ENCODE assay signal across 26 mouse cellular contexts in the genomic region with DNA sequence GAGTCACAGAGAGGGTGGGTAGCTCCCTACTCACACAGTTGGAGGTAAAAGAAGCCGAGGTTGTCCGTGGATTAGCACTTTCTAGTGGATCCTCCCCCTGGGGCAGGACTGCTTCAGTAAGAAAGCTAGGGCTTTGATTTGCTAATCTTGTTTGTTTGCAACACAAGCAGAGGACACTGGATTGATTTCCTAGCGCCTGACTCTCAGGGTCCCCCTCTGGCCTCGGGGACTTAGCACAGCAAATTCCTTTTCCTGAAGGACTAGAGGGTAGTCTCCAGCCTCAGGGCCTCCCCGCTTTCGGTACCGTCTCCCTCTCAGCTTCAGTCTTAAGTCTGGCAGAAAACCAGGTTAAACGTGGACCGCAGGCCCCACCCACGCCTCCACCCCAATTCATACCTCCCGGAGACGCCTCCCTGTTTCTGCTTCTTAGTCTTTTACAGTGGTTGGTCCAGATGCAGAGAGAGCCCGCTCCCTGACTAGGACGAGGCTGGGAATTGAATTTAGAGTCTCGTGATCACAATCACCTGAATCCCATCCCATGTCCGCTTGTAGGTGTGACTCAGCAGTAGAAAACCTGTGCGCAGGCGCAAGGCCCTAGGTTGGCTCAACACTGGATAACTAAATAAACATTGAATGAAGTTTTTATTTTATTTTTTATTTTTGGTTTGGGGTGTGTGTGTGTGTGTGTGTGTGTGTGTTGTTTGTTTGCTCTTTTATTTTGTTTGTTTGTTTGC. TPM values are rescaled to one million over a fixed set of nuclear protein-coding genes. Genes with fewer than 3 reads are reported as not detected.
DNase-seq lines count a peak whose midpoint lies in the region; ATAC-seq lines count a peak whose summit lies in the region.
"Had no signal": no experiment of that assay in that cellular context is flagged by ENCODE, and none has a peak within 500 bp of the region (broad histone marks: within the 10 kb centered on the region; RNA-seq: fewer than 3 reads in every experiment).

No protein-coding gene starts in this region.

- peaks cover 51% of the 10 kb centered on the region for H3K27me3 ChIP-seq in embryonic facial prominence, embryonic 13.5 days
- peaks cover 85% of the 10 kb centered on the region for H3K27me3 ChIP-seq in embryonic facial prominence, embryonic 10.5 days (replicated peaks; ENCODE audit: low read depth, poor library complexity, severe bottlenecking)
- peaks cover 50% of the 10 kb centered on the region for H3K27me3 ChIP-seq in midbrain, embryonic 11.5 days (ENCODE audit: control insufficient read depth, insufficient read depth, low read length)
- peaks cover 58% of the 10 kb centered on the region for H3K27me3 ChIP-seq in midbrain, embryonic 15.5 days (replicated peaks)
- H3K27me3 ChIP-seq in embryonic facial prominence, embryonic 15.5 days, result peaks cover 29% of the 10 kb centered on the region

- H3K36me3 ChIP-seq in embryonic facial prominence, embryonic 13.5 days, result no peaks in the 10 kb centered on the region
- H3K36me3 ChIP-seq in embryonic facial prominence, embryonic 10.5 days (replicated peaks), result no peaks in the 10 kb centered on the region
- H3K36me3 ChIP-seq in midbrain, embryonic 11.5 days (ENCODE audit: control insufficient read depth, insufficient read depth, low read length), result no peaks in the 10 kb centered on the region
- H3K36me3 ChIP-seq in midbrain, embryonic 15.5 days (replicated peaks), result no peaks in the 10 kb centered on the region
- no peaks in the 10 kb centered on the region for H3K36me3 ChIP-seq in embryonic facial prominence, embryonic 15.5 days
- H3K36me3 ChIP-seq: heart, embryonic 13.5 days; limb, embryonic 12.5 days had no signal

- H3K27ac ChIP-seq in embryonic facial prominence, embryonic 13.5 days, result no peak overlapping the region
- H3K27ac ChIP-seq in embryonic facial prominence, embryonic 10.5 days (replicated peaks), result no peak overlapping the region
- no peak overlapping the region for H3K27ac ChIP-seq in midbrain, embryonic 11.5 days (ENCODE audit: low read depth, low read length)
- H3K27ac ChIP-seq in midbrain, embryonic 15.5 days, result no peak overlapping the region
- H3K27ac ChIP-seq in embryonic facial prominence, embryonic 15.5 days (replicated peaks), result no peak overlapping the region
- H3K27ac ChIP-seq: heart, embryonic 13.5 days; limb, embryonic 12.5 days; macrophage had no signal

- ATAC-seq in embryonic facial prominence, embryonic 13.5 days (ENCODE audit: insufficient number of reproducible peaks, insufficient read depth, low FRiP score, low TSS enrichment, low read depth), result no peak
- ATAC-seq in midbrain, embryonic 11.5 days (ENCODE audit: low FRiP score), result no peak
- ATAC-seq in midbrain, embryonic 15.5 days (replicated peaks), result no peak
- no peak for ATAC-seq in embryonic facial prominence, embryonic 15.5 days (ENCODE audit: insufficient number of reproducible peaks, low FRiP score, low TSS enrichment, low read depth)
- ATAC-seq: forebrain, embryonic 14.5 days; liver, postnatal 0 days; lung, postnatal 0 days had no signal

- H3K9ac ChIP-seq in embryonic facial prominence, embryonic 13.5 days, result no peak overlapping the region
- no peak overlapping the region for H3K9ac ChIP-seq in midbrain, embryonic 11.5 days (ENCODE audit: low read length)
- no peak overlapping the region for H3K9ac ChIP-seq in midbrain, embryonic 15.5 days
- no peak overlapping the region for H3K9ac ChIP-seq in embryonic facial prominence, embryonic 15.5 days
- H3K9ac ChIP-seq: heart, embryonic 13.5 days; limb, embryonic 12.5 days; liver, postnatal 0 days had no signal

- H3K9me3 ChIP-seq in embryonic facial prominence, embryonic 13.5 days, result no peaks in the 10 kb centered on the region
- peaks cover 4% of the 10 kb centered on the region for H3K9me3 ChIP-seq in embryonic facial prominence, embryonic 10.5 days
- peaks cover 3% of the 10 kb centered on the region; the same call in 1 of the 2 replicates for H3K9me3 ChIP-seq in midbrain, embryonic 11.5 days (ENCODE audit: control insufficient read depth, low read length)
- H3K9me3 ChIP-seq in midbrain, embryonic 15.5 days, result no peaks in the 10 kb centered on the region
- H3K9me3 ChIP-seq in embryonic facial prominence, embryonic 15.5 days (replicated peaks), result no peaks in the 10 kb centered on the region
- H3K9me3 ChIP-seq: heart, embryonic 13.5 days had no signal

- H3K4me3 ChIP-seq in embryonic facial prominence, embryonic 13.5 days, result no peak overlapping the region
- H3K4me3 ChIP-seq in embryonic facial prominence, embryonic 10.5 days, result no peak overlapping the region
- H3K4me3 ChIP-seq in midbrain, embryonic 11.5 days (ENCODE audit: low read depth, low read length), result no peak overlapping the region
- no peak overlapping the region for H3K4me3 ChIP-seq in midbrain, embryonic 15.5 days
- no peak overlapping the region for H3K4me3 ChIP-seq in embryonic facial prominence, embryonic 15.5 days (replicated peaks)
- H3K4me3 ChIP-seq: erythroblast, embryonic 14.5 days; heart, embryonic 13.5 days; limb, embryonic 12.5 days had no signal

- 17% methylated on average over 18 of the region's 18 CpGs for WGBS in embryonic facial prominence, embryonic 13.5 days
- WGBS in embryonic facial prominence, embryonic 10.5 days, result 12% methylated on average over 18 of the region's 18 CpGs
- WGBS in midbrain, embryonic 11.5 days, result 7% methylated on average over 18 of the region's 18 CpGs
- WGBS in midbrain, embryonic 15.5 days, result 13% methylated on average over 18 of the region's 18 CpGs
- 19% methylated on average over 18 of the region's 18 CpGs for WGBS in embryonic facial prominence, embryonic 15.5 days

- peak overlapping the region; percentile 5; the same call in 1 of the 2 replicates for H3K4me2 ChIP-seq in embryonic facial prominence, embryonic 13.5 days
- no peak overlapping the region for H3K4me2 ChIP-seq in midbrain, embryonic 11.5 days
- no peak overlapping the region for H3K4me2 ChIP-seq in midbrain, embryonic 15.5 days
- H3K4me2 ChIP-seq in embryonic facial prominence, embryonic 15.5 days (replicated peaks), result 0 out of 2 replicates have a peak overlapping the region, but pooled peaks have one; percentile 15
- H3K4me2 ChIP-seq: heart, embryonic 13.5 days; limb, embryonic 12.5 days; liver, embryonic 11.5 days had no signal

- no peak for DNase-seq in embryonic facial prominence, embryonic 10.5 days (ENCODE audit: low spot score)
- DNase-seq in midbrain, embryonic 11.5 days (ENCODE audit: low spot score, missing footprints), result peak; percentile 86
- peak; percentile 97 for DNase-seq in ES-CJ7 (ENCODE audit: low read depth, low spot score)
- no peak for DNase-seq in cerebellum, adult 9-10 months
- no peak for DNase-seq in gastrocnemius, postnatal 14 days
- DNase-seq: cerebellum, adult 8-10 months; heart, postnatal 14 days; kidney, adult 18-20 months; liver, postnatal 0 days; right cerebral cortex, adult 18-20 months; right cerebral cortex, postnatal 4 days; thymus, adult 18-20 months; thymus, postnatal 36 days had no signal

- peaks cover 12% of the 10 kb centered on the region; the same call in 1 of the 2 replicates for H3K4me1 ChIP-seq in embryonic facial prominence, embryonic 13.5 days
- H3K4me1 ChIP-seq in embryonic facial prominence, embryonic 10.5 days, result peaks cover 20% of the 10 kb centered on the region
- H3K4me1 ChIP-seq in midbrain, embryonic 11.5 days (ENCODE audit: control insufficient read depth, insufficient read depth, low read length), result no peaks in the 10 kb centered on the region
- peaks cover 9% of the 10 kb centered on the region for H3K4me1 ChIP-seq in midbrain, embryonic 15.5 days
- peaks cover 13% of the 10 kb centered on the region for H3K4me1 ChIP-seq in embryonic facial prominence, embryonic 15.5 days

- intact Hi-C loops in gastrocnemius, postnatal 14 days (cut with DNase I; ENCODE audit: low total_unique reads), result no loop called here

RNA-seq across cellular contexts. Expression of gene Tbx3, which starts 39.5 kb away (rescaled TPM):
- 63.4 and 67.0 TPM in 2 replicates for polyA plus RNA-seq in embryonic facial prominence, embryonic 13.5 days (2015; fragmentation: Nextera tagmentation; extraction: Ambion mirVana)
- polyA plus RNA-seq in embryonic facial prominence, embryonic 10.5 days (2016; fragmentation: Nextera tagmentation; extraction: Ambion mirVana), result 58.3 and 64.8 TPM in 2 replicates
- 1.3 and 1.4 TPM in 2 replicates for polyA plus RNA-seq in midbrain, embryonic 11.5 days (2014; fragmentation: Nextera tagmentation; extraction: Ambion mirVana)
- 2.9 and 4.7 TPM in 2 replicates for polyA plus RNA-seq in midbrain, embryonic 15.5 days (2015; fragmentation: Nextera tagmentation; extraction: Ambion mirVana)
- 38.8 and 42.1 TPM in 2 replicates for polyA plus RNA-seq in embryonic facial prominence, embryonic 15.5 days (2015; fragmentation: Nextera tagmentation; extraction: Ambion mirVana)
- total RNA-seq in gastrocnemius, postnatal 14 days (2021), result 1 to 10 TPM; 6.5 to 9.4 TPM
- total RNA-seq: common myeloid progenitor, adult 5-6 weeks; granulocyte monocyte progenitor cell, adult 5-6 weeks; MEL had no signal
- polyA plus RNA-seq: erythroblast, embryonic 14.5 days; macrophage had no signal

Comparison
In these comparisons a context has a peak if more than half of its experiments do, and no peak if none do; other contexts are left out.
1. H3K4me2 ChIP-seq: peak in embryonic facial prominence, embryonic 13.5 days (single experiment) and embryonic facial prominence, embryonic 15.5 days (single experiment); none in midbrain, embryonic 11.5 days (single experiment) and midbrain, embryonic 15.5 days (single experiment).
2. DNase-seq: peak in midbrain, embryonic 11.5 days (single experiment) and ES-CJ7 (single experiment); none in embryonic facial prominence, embryonic 10.5 days (single experiment), cerebellum, adult 9-10 months (single experiment) and gastrocnemius, postnatal 14 days (single experiment).